Mouse (Mus musculus) E14TG2a.4 (cell line): ENCODE results near the gene Krt88.

ENCODE experiments used
- CTCF ChIP-seq: conservative IDR thresholded peaks from 2 replicates; pipeline ENCODE4 v1.5.1; 2014; ENCODE audit warnings: low read length
- NANOG ChIP-seq: IDR thresholded peaks from 2 replicates; pipeline ENCODE4 v1.6.1; 2014; ENCODE audit warnings: borderline replicate concordance, low read length, mixed read lengths

- no peak for TF ChIP-seq CTCF
- no peak for TF ChIP-seq NANOG
These were observed 32.1 kb downstream of the Krt88 start for GRCm38 (mm10) chr15:101479666-101480060.
